Mouse (Mus musculus) bone marrow macrophage, adult 2 months (primary cell): ENCODE results near the gene Sgcd.

ENCODE experiments used
- CTCF ChIP-seq: IDR thresholded peaks from 2 replicates; pipeline ENCODE4 v1.5.1; 2012; ENCODE audit warnings: low read depth, mild to moderate bottlenecking, low read length, moderate library complexity
- POLR2A ChIP-seq: IDR thresholded peaks from 2 replicates; pipeline ENCODE4 v1.6.1; 2012; ENCODE audit warnings: mild to moderate bottlenecking, low read depth, low read length, borderline replicate concordance

GRCm38 (mm10) chr11:47093296-47093912 is 895.4 kb downstream of the Sgcd start:
- TF ChIP-seq CTCF: no peak
- no peak for TF ChIP-seq POLR2A
